Mouse (Mus musculus): Measurements from ENCODE around the gene Lhfp. TPM values are rescaled to one million over a fixed set of nuclear protein-coding genes. Genes with fewer than 3 reads are reported as not detected.
A peak's percentile ranks its signal among the peaks of the same experiment; 100 is the strongest.
"Not testable (repeated sequence)": the region's sequence is repeated elsewhere in the genome, so short reads cannot be mapped to it uniquely, and the experiment has no call there.

The Lhfp gene
- polyA plus RNA-seq, 1 experiment from 2014 or later, result 41.0 TPM

DNA sequence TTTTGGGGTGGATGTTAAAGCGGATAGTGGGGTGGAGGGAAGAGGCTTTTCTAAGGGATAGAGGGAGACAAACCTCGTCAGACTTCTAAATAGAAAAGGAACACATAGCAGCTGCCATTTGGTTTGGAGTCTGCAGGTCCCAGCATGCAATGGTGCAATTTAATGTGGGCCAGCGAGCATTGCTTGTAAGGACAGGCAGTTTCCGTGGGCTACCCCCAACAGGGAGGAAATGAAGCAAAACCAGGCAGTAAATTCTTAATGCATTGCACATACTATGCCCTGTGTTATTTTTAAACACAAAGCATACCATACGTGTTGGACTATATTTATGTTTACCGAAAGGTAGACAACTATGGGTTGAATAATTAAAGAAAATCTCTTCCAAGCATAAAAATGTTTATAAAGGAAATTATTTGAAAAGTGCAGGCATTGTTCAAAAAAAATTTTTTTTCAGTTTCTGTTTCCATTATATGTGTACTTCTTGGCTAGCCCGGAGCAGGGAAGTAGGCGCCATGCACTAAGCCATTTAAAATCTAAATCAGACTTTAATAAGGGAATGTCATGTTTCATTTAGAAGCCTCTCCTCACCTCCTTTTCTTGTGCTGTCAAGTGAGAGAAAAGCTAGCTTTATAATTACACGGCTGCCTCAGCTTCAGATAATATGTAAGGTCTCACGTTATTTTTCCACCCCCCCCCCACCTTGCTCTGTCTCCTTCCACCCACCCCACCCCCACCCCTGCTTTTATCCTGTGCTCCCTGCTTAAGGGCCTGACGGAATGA lies 67.5 kb downstream of the Lhfp start:
- no peak overlapping the region; the same call in 1 of the 2 replicates for H3K27ac ChIP-seq (replicated peaks)
- no peaks in the 10 kb centered on the region for H3K9me3 ChIP-seq
- 32% methylated on average over 11 of the region's 11 CpGs for WGBS
- H3K36me3 ChIP-seq, result no peaks in the 10 kb centered on the region
- H3K4me2 ChIP-seq (replicated peaks), result no peak overlapping the region
- H3K9ac ChIP-seq (replicated peaks), result no peak overlapping the region
- peaks cover 3% of the 10 kb centered on the region; the same call in 1 of the 2 replicates for H3K4me1 ChIP-seq
- no peaks in the 10 kb centered on the region for H3K27me3 ChIP-seq
- 0 out of 2 replicates have a peak, but pooled peaks have one; percentile 23 for ATAC-seq (replicated peaks)
- no peak overlapping the region for H3K4me3 ChIP-seq

DNA sequence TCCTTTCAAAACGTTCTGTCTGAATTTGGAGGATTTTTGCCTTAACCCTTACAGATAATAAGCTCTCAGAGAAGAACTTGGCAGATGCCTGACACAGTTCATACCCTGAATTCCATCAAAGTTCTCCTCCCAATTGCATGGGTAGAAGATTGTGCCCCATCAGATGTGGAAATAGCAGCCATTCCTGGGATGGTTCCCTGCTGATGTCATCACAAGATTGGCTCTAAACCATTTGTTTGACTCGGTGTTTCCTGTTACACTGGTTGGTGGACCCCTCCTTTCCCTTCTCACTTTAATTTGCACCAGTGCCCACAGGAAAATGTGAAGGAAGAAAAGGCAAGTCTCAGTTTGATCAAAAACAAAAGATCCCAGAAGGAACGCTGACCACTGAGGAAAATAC lies 68.6 kb downstream of the Lhfp start:
- H3K27ac ChIP-seq (replicated peaks), result no peak overlapping the region
- H3K4me2 ChIP-seq (replicated peaks), result no peak overlapping the region
- H3K36me3 ChIP-seq, result no peaks in the 10 kb centered on the region
- 47% methylated on average over 3 of the region's 3 CpGs for WGBS
- no peaks in the 10 kb centered on the region for H3K27me3 ChIP-seq
- no peaks in the 10 kb centered on the region for H3K9me3 ChIP-seq
- no peak overlapping the region for H3K9ac ChIP-seq (replicated peaks)
- H3K4me3 ChIP-seq, result no peak overlapping the region
- ATAC-seq (replicated peaks), result no peak
- peaks cover 3% of the 10 kb centered on the region; the same call in 1 of the 2 replicates for H3K4me1 ChIP-seq

DNA sequence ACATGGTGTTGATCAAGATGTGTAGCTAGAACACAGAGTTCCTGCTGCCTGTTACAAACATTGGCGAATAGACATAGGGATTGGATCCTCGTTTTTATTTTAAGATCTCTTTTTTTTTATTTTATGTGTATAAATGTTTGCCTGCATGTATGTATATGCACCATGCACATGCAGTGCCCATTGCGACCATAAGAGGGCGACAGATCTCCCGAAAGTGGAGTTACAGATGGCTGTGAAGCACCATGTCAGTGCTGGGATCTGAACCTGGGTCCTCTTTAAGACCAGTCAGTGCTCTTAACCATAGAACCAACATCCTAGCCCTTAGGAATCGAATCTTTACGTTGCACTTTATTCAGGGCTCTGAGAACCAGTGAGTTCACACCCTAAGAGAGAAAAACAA lies 70.7 kb downstream of the Lhfp start:
- no peaks in the 10 kb centered on the region for H3K36me3 ChIP-seq
- no peak for ATAC-seq (replicated peaks)

DNA sequence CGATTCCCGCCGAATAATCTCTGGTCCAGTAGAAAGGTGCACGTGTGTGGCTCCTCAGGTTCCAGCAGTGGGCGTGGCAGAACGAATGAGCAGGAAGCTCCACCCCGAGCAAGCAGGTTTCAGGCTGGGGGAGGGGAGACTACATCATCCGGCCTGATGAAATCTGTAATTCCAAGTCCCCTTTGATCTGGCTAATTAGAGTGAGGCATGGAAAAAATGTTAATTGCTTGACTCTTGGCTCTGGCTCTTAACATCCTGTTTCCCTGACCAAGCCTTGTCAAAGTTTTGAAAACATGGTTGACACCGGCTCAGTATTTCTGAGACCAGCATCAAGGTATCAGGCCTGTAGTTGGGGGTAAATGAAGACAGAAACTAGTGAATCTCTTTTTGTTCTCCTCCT lies 77.4 kb downstream of the Lhfp start:
- not testable (repeated sequence) for H3K4me3 ChIP-seq; H3K4me1 ChIP-seq; H3K4me2 ChIP-seq (replicated peaks); H3K27ac ChIP-seq (replicated peaks); H3K9me3 ChIP-seq; H3K27me3 ChIP-seq; H3K36me3 ChIP-seq; ATAC-seq (replicated peaks); H3K9ac ChIP-seq (replicated peaks)
- 54% methylated on average over 5 of the region's 9 CpGs for WGBS

More for the DNA sequence above, 70.7 kb downstream of the Lhfp start:
- WGBS, result 95% methylated on average over 7 of the region's 7 CpGs
- Histone ChIP-seq H3K4me2 (replicated peaks) (no peak overlapping the region), H3K27ac (replicated peaks) (no peak overlapping the region), H3K9me3 (no peaks in the 10 kb centered on the region), H3K27me3 (no peaks in the 10 kb centered on the region), H3K4me3 (no peak overlapping the region), H3K9ac (replicated peaks) (no peak overlapping the region), H3K4me1 (peaks cover 3% of the 10 kb centered on the region; the same call in 1 of the 2 replicates)

GRCm38 (mm10) chr3:53119978-53120377 lies 78.7 kb downstream of the Lhfp start:
- no peaks in the 10 kb centered on the region for H3K27me3 ChIP-seq
- no peak overlapping the region for H3K4me3 ChIP-seq
- no peak overlapping the region for H3K27ac ChIP-seq (replicated peaks)
- no peak overlapping the region for H3K4me2 ChIP-seq (replicated peaks)
- no peaks in the 10 kb centered on the region for H3K4me1 ChIP-seq
- WGBS, result 90% methylated on average over 6 of the region's 6 CpGs
- no peaks in the 10 kb centered on the region for H3K36me3 ChIP-seq
- no peak for ATAC-seq (replicated peaks)
- no peak overlapping the region for H3K9ac ChIP-seq (replicated peaks)
- H3K9me3 ChIP-seq, result no peaks in the 10 kb centered on the region

GRCm38 (mm10) chr3:53125495-53125894 lies 84.2 kb downstream of the Lhfp start:
- WGBS, result 78% methylated on average over 8 of the region's 8 CpGs
- no peak for ATAC-seq (replicated peaks)
- Histone ChIP-seq H3K4me2 (replicated peaks) (no peak overlapping the region), H3K9me3 (no peaks in the 10 kb centered on the region), H3K27me3 (no peaks in the 10 kb centered on the region), H3K36me3 (no peaks in the 10 kb centered on the region), H3K4me1 (no peaks in the 10 kb centered on the region), H3K9ac (replicated peaks) (no peak overlapping the region), H3K4me3 (no peak overlapping the region), H3K27ac (replicated peaks) (no peak overlapping the region)

DNA sequence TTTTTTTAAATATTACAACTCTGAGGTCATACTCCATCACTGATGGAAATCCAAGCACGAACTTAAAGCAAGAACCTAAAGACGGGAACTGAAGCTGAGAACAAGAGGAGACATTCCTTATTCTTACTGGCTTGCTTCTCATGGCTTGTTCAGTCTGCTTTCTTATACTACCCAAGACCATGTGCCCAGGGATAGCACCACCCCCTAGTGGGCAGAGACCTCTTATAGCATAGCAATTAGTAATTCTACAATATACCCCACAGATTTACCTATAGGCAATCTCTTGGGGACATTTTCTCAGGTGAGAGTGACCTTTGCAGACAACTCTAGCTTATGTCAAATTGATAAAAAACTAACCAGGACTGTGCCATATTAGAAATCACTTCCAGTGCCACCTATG lies 97.5 kb downstream of the Lhfp start:
- H3K4me1 ChIP-seq, result no peaks in the 10 kb centered on the region; the same call in 1 of the 2 replicates
- H3K9me3 ChIP-seq, result no peaks in the 10 kb centered on the region
- ATAC-seq (replicated peaks), result no peak
- H3K27ac ChIP-seq (replicated peaks), result no peak overlapping the region
- H3K36me3 ChIP-seq, result no peaks in the 10 kb centered on the region
- H3K9ac ChIP-seq (replicated peaks), result no peak overlapping the region
- no peak overlapping the region for H3K4me3 ChIP-seq
- no peak overlapping the region for H3K4me2 ChIP-seq (replicated peaks)
- no peaks in the 10 kb centered on the region for H3K27me3 ChIP-seq
- WGBS, result 85% methylated on average over 2 of the region's 2 CpGs

DNA sequence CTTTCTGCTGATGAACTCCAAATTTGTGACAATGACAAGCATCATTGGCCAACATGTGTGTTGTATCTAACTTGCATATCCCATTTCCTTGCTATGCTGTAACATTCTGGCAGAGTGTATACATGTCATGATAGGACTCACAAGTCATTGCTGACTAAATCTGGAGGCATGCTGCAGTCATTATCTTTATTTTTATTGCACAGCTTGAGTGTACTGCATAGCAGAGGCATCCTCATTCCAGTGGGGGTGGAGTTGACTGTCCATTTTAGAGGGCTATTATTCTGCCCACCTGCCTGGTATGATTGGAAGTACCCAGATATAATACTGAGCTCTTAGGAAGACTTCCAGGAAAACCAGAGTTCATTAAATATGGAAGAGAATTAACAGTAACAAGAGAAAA lies 97.9 kb downstream of the Lhfp start:
- Histone ChIP-seq H3K9me3 (no peaks in the 10 kb centered on the region), H3K27me3 (no peaks in the 10 kb centered on the region), H3K4me2 (replicated peaks) (no peak overlapping the region), H3K36me3 (no peaks in the 10 kb centered on the region), H3K9ac (replicated peaks) (no peak overlapping the region), H3K4me1 (no peaks in the 10 kb centered on the region; the same call in 1 of the 2 replicates), H3K4me3 (no peak overlapping the region), H3K27ac (replicated peaks) (no peak overlapping the region)
- ATAC-seq (replicated peaks), result no peak

DNA sequence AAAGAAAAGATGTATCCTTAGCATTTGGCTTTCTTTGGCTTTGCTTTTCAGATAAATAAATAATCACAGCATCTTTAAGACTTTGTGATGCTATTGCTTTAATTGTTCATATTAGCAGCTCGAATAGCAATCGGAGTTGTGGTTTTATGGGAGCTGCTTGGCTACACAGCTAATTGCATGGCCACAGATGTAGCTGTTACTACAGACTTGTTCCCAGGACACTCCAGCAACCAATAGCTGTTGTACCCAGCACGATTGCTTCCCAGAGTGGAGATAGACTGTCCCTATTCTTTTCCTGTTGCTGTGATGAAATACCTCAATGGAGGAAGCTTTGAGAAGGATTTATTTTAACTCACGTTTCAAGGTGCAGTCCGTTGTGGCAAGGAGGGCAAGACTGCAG lies 98.3 kb downstream of the Lhfp start:
- H3K27me3 ChIP-seq, result no peaks in the 10 kb centered on the region
- H3K4me2 ChIP-seq (replicated peaks), result no peak overlapping the region
- 88% methylated on average over 5 of the region's 5 CpGs for WGBS
- H3K4me1 ChIP-seq, result no peaks in the 10 kb centered on the region; the same call in 1 of the 2 replicates
- ATAC-seq (replicated peaks), result no peak
- no peak overlapping the region for H3K27ac ChIP-seq (replicated peaks)
- H3K9me3 ChIP-seq, result no peaks in the 10 kb centered on the region
- H3K36me3 ChIP-seq, result no peaks in the 10 kb centered on the region
- H3K9ac ChIP-seq (replicated peaks), result no peak overlapping the region
- no peak overlapping the region for H3K4me3 ChIP-seq

GRCm38 (mm10) chr3:53142528-53142927 lies 101.2 kb downstream of the Lhfp start:
- Histone ChIP-seq H3K27ac (replicated peaks) (no peak overlapping the region), H3K9ac (replicated peaks) (no peak overlapping the region), H3K4me3 (no peak overlapping the region), H3K4me2 (replicated peaks) (no peak overlapping the region), H3K4me1 (no peaks in the 10 kb centered on the region; the same call in 1 of the 2 replicates), H3K9me3 (no peaks in the 10 kb centered on the region), H3K36me3 (no peaks in the 10 kb centered on the region), H3K27me3 (no peaks in the 10 kb centered on the region)
- ATAC-seq (replicated peaks), result no peak
- WGBS, result 48% methylated on average over 9 of the region's 9 CpGs

GRCm38 (mm10) chr3:53145526-53145925 lies 104.2 kb downstream of the Lhfp start:
- H3K9me3 ChIP-seq, result no peaks in the 10 kb centered on the region
- H3K4me3 ChIP-seq, result no peak overlapping the region
- ATAC-seq (replicated peaks), result no peak
- H3K36me3 ChIP-seq, result no peaks in the 10 kb centered on the region
- WGBS, result 39% methylated on average over 2 of the region's 2 CpGs
- no peaks in the 10 kb centered on the region for H3K27me3 ChIP-seq
- H3K27ac ChIP-seq (replicated peaks), result no peak overlapping the region
- H3K9ac ChIP-seq (replicated peaks), result no peak overlapping the region
- no peaks in the 10 kb centered on the region; the same call in 1 of the 2 replicates for H3K4me1 ChIP-seq
- H3K4me2 ChIP-seq (replicated peaks), result no peak overlapping the region

DNA sequence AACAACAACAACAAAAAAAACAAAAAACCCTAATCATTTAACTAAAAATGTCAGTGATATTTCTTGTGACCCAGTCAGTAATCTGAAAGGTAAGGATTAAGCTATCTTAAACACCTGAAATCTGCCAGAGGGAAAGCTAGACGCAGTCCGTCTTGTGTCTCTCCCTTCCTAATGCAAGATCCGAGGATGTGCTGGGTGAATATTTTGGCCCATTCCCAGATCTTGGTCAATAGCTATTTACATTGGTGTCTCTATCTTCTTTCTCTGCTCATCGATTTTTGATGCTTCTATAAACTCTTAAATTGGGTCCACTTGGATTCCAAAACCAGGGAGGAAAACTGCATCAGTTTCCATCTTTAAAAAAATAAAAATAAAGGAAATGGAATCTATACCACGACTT lies 104.6 kb downstream of the Lhfp start:
- Histone ChIP-seq H3K4me1 (no peaks in the 10 kb centered on the region; the same call in 1 of the 2 replicates), H3K4me3 (no peak overlapping the region), H3K27ac (replicated peaks) (no peak overlapping the region), H3K9me3 (no peaks in the 10 kb centered on the region), H3K9ac (replicated peaks) (no peak overlapping the region), H3K27me3 (no peaks in the 10 kb centered on the region), H3K4me2 (replicated peaks) (no peak overlapping the region), H3K36me3 (no peaks in the 10 kb centered on the region)
- ATAC-seq (replicated peaks), result no peak
- WGBS, result 79% methylated on average over 5 of the region's 5 CpGs

- Histone ChIP-seq H3K27ac (replicated peaks) (no peak overlapping the region), H3K9me3 (no peaks in the 10 kb centered on the region), H3K36me3 (no peaks in the 10 kb centered on the region), H3K27me3 (no peaks in the 10 kb centered on the region), H3K9ac (replicated peaks) (no peak overlapping the region), H3K4me2 (replicated peaks) (no peak overlapping the region), H3K4me3 (no peak overlapping the region), H3K4me1 (no peaks in the 10 kb centered on the region; the same call in 1 of the 2 replicates)
- no peak for ATAC-seq (replicated peaks)
- 88% methylated on average over 5 of the region's 5 CpGs for WGBS
These were observed 105.7 kb downstream of the Lhfp start for GRCm38 (mm10) chr3:53147001-53147400.
